Mouse (Mus musculus) liver, embryonic 16.5 days (tissue): ENCODE results near the gene Grifin. TPM values are rescaled to one million over a fixed set of nuclear protein-coding genes. Genes with fewer than 3 reads are reported as not detected.

Experiments
- ATAC-seq: fragments of 200-750 bp; cut with Nextera tagmentation; 2 replicates; pipeline ENCODE4 v1.8.0; 2017; ENCODE audit warnings: low read depth, mild to moderate bottlenecking, moderate number of reproducible peaks, moderate library complexity
- H3K27ac ChIP-seq: fragments of 300-500 bp; sonication (generic); 2 replicates; pipeline ENCODE4 v1.5.1; 2014; ENCODE audit warnings: mild to moderate bottlenecking, low read length
- H3K27me3 ChIP-seq: fragments of 300-500 bp; sonication (generic); 2 replicates; pipeline ENCODE4 v1.6.1; 2014; ENCODE audit warnings: low read depth, low read length, mixed read lengths; ENCODE audit not compliant: control insufficient read depth, insufficient read depth
- H3K36me3 ChIP-seq: fragments of 300-500 bp; sonication (generic); 2 replicates; pipeline ENCODE4 v1.6.1; 2014; ENCODE audit warnings: mild to moderate bottlenecking; ENCODE audit not compliant: control insufficient read depth, insufficient read depth
- H3K4me1 ChIP-seq: fragments of 300-500 bp; sonication (generic); 2 replicates; pipeline ENCODE4 v1.6.1; 2014; ENCODE audit warnings: low read depth, low read length, mixed read lengths; ENCODE audit not compliant: control insufficient read depth
- H3K4me2 ChIP-seq: fragments of 300-500 bp; sonication (generic); 2 replicates; pipeline ENCODE4 v1.6.1; 2014; ENCODE audit warnings: low read depth, low read length, mixed read lengths
- H3K4me3 ChIP-seq: fragments of 300-500 bp; sonication (generic); 2 replicates; pipeline ENCODE4 v1.5.1; 2014; ENCODE audit warnings: low read depth, mild to moderate bottlenecking, low read length
- H3K9ac ChIP-seq: fragments of 300-500 bp; sonication (generic); 2 replicates; pipeline ENCODE4 v1.6.1; 2014; ENCODE audit warnings: low read depth, low read length
- H3K9me3 ChIP-seq: fragments of 300-500 bp; sonication (generic); replicated peaks from 2 replicates; pipeline ENCODE4 v1.6.1; 2016; ENCODE audit warnings: low read length; ENCODE audit not compliant: control insufficient read depth
- WGBS: fragments of 180-500 bp; shearing (Covaris S2); extraction: QIAGEN DNeasy Blood & Tissue Kit; methylation state at CpG from one replicate; pipeline ENCODE4 v1.1.7; 2014; ENCODE audit not compliant: insufficient replicate concordance; 5-methylcytosine and 5-hydroxymethylcytosine counted together
- polyA plus RNA-seq: library from polyadenylated mRNA; unstranded; fragments of >200 nt; fragmentation: Nextera tagmentation; extraction: Ambion mirVana; gene quantifications from 2 replicates; pipeline ENCODE4 v1.2.1, GENCODE M21; 2015

Gene Grifin
- polyA plus RNA-seq, 1 experiment from 2014 or later = 0.59 TPM

- H3K9me3 ChIP-seq = no peaks in the 10 kb centered on the region
- H3K4me2 ChIP-seq = no peak overlapping the region
- H3K36me3 ChIP-seq = no peaks in the 10 kb centered on the region
- no peak for ATAC-seq
- H3K27ac ChIP-seq = no peak overlapping the region
- H3K27me3 ChIP-seq = no peaks in the 10 kb centered on the region
- WGBS = 43% methylated on average over 6 of the region's 6 CpGs
- no peak overlapping the region for H3K9ac ChIP-seq
- H3K4me3 ChIP-seq = no peak overlapping the region
- peaks cover 2% of the 10 kb centered on the region; the same call in 1 of the 2 replicates for H3K4me1 ChIP-seq
These were observed 14.9 kb upstream of the Grifin start for GRCm38 (mm10) chr5:140579771-140580170.

GRCm38 (mm10) chr5:140579221-140579620 lies 14.3 kb upstream of the Grifin start:
- Histone ChIP-seq H3K4me1 (peaks cover 2% of the 10 kb centered on the region; the same call in 1 of the 2 replicates), H3K4me2 (no peak overlapping the region), H3K9ac (no peak overlapping the region), H3K9me3 (no peaks in the 10 kb centered on the region), H3K27me3 (no peaks in the 10 kb centered on the region), H3K4me3 (no peak overlapping the region), H3K27ac (no peak overlapping the region), H3K36me3 (no peaks in the 10 kb centered on the region)
- 67% methylated on average over 9 of the region's 9 CpGs for WGBS
- no peak for ATAC-seq

- no peak overlapping the region for H3K4me3 ChIP-seq
- H3K9ac ChIP-seq = no peak overlapping the region
- 32% methylated on average over 5 of the region's 5 CpGs for WGBS
- H3K27me3 ChIP-seq = no peaks in the 10 kb centered on the region
- no peak overlapping the region for H3K27ac ChIP-seq
- no peaks in the 10 kb centered on the region for H3K9me3 ChIP-seq
- 0 out of 2 replicates have a peak, but pooled peaks have one; percentile 6 for ATAC-seq
- peaks cover 2% of the 10 kb centered on the region; the same call in 1 of the 2 replicates for H3K4me1 ChIP-seq
- H3K36me3 ChIP-seq = no peaks in the 10 kb centered on the region
- no peak overlapping the region for H3K4me2 ChIP-seq
These were observed 10.6 kb upstream of the Grifin start for GRCm38 (mm10) chr5:140575381-140575866.

GRCm38 (mm10) chr5:140572611-140573010 lies 7.7 kb upstream of the Grifin start:
- WGBS = 66% methylated on average over 6 of the region's 6 CpGs
- H3K4me1 ChIP-seq = peaks cover 11% of the 10 kb centered on the region
- ATAC-seq = no peak
- H3K9me3 ChIP-seq = no peaks in the 10 kb centered on the region
- H3K4me3 ChIP-seq = no peak overlapping the region
- H3K27ac ChIP-seq = no peak overlapping the region
- H3K4me2 ChIP-seq = no peak overlapping the region
- H3K27me3 ChIP-seq = no peaks in the 10 kb centered on the region
- no peaks in the 10 kb centered on the region for H3K36me3 ChIP-seq
- H3K9ac ChIP-seq = no peak overlapping the region

- WGBS = 65% methylated on average over 10 of the region's 10 CpGs
- Histone ChIP-seq H3K9ac (no peak overlapping the region), H3K27ac (no peak overlapping the region), H3K4me1 (peaks cover 20% of the 10 kb centered on the region), H3K27me3 (no peaks in the 10 kb centered on the region), H3K36me3 (no peaks in the 10 kb centered on the region), H3K4me2 (no peak overlapping the region), H3K4me3 (no peak overlapping the region), H3K9me3 (no peaks in the 10 kb centered on the region)
- ATAC-seq = no peak
These were observed 6.8 kb upstream of the Grifin start for GRCm38 (mm10) chr5:140571673-140572072.

- Histone ChIP-seq H3K36me3 (no peaks in the 10 kb centered on the region), H3K9me3 (no peaks in the 10 kb centered on the region), H3K4me3 (no peak overlapping the region), H3K4me1 (peaks cover 21% of the 10 kb centered on the region), H3K27ac (no peak overlapping the region), H3K9ac (no peak overlapping the region), H3K27me3 (no peaks in the 10 kb centered on the region), H3K4me2 (no peak overlapping the region)
- WGBS = 61% methylated on average over 4 of the region's 4 CpGs
- ATAC-seq = no peak
These were observed 6.3 kb upstream of the Grifin start for GRCm38 (mm10) chr5:140571201-140571600.

- H3K36me3 ChIP-seq = no peaks in the 10 kb centered on the region
- H3K4me2 ChIP-seq = no peak overlapping the region
- H3K4me3 ChIP-seq = no peak overlapping the region
- 74% methylated on average over 13 of the region's 13 CpGs for WGBS
- H3K4me1 ChIP-seq = peaks cover 25% of the 10 kb centered on the region
- no peak overlapping the region for H3K9ac ChIP-seq
- no peaks in the 10 kb centered on the region for H3K9me3 ChIP-seq
- H3K27ac ChIP-seq = no peak overlapping the region
- ATAC-seq = no peak
- H3K27me3 ChIP-seq = no peaks in the 10 kb centered on the region
These were observed 5.5 kb upstream of the Grifin start for GRCm38 (mm10) chr5:140570223-140570870.

GRCm38 (mm10) chr5:140569032-140569595 lies 4.2 kb upstream of the Grifin start:
- Histone ChIP-seq H3K36me3 (no peaks in the 10 kb centered on the region), H3K27me3 (no peaks in the 10 kb centered on the region), H3K4me1 (peaks cover 37% of the 10 kb centered on the region), H3K4me2 (no peak overlapping the region), H3K9ac (no peak overlapping the region), H3K9me3 (no peaks in the 10 kb centered on the region), H3K27ac (no peak overlapping the region), H3K4me3 (no peak overlapping the region)
- WGBS = 86% methylated on average over 16 of the region's 16 CpGs
- no peak for ATAC-seq

GRCm38 (mm10) chr5:140568321-140568970 lies 3.6 kb upstream of the Grifin start:
- 22% methylated on average over 10 of the region's 10 CpGs for WGBS
- no peak for ATAC-seq
- H3K27me3 ChIP-seq = no peaks in the 10 kb centered on the region
- H3K4me1 ChIP-seq = peaks cover 37% of the 10 kb centered on the region
- no peaks in the 10 kb centered on the region for H3K36me3 ChIP-seq
- H3K27ac ChIP-seq = no peak overlapping the region
- H3K4me3 ChIP-seq = no peak overlapping the region
- H3K9me3 ChIP-seq = no peaks in the 10 kb centered on the region
- H3K9ac ChIP-seq = 0 out of 2 replicates have a peak overlapping the region, but pooled peaks have one; percentile 20
- peak overlapping the region; percentile 24; the same call in 1 of the 2 replicates for H3K4me2 ChIP-seq
